Mouse (Mus musculus) right cerebral cortex, adult 2 months (tissue): ENCODE measurements at regions not wholly inside any gene's neighbourhood (a gene's known extent, or its start where the extent isn't known, plus 50 kb on each side); places are given as distances from the start of the nearest gene placed in this dataset.

ENCODE experiments used
- DNase-seq, 2 experiments: peaks; one replicate each; pipeline ENCODE4 v3.0.0; 2021 to 2022; ENCODE audit warnings: low spot score in 2 of 2

DNA sequence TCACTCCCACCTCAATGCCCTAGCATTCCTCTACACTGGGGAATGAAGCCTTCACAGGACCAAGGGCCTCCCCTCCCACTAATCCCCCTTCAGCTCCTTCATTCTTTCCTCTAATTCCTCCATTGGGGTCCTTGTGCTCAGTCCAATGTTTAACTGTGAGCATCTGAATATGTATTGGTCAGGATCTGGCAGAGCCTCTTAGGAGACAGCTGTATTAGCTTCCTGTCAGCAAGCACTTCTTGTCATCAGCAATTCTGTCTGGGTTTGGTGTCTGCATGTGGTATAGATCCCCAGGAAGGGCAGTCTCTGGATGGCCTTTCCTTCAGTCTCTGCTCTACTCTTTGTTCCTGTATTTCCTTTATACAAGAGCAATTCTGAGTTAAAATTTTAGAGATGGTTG, 426.8 kb upstream of the 2610001J05Rik start:
- DNase-seq, result no peak

DNA sequence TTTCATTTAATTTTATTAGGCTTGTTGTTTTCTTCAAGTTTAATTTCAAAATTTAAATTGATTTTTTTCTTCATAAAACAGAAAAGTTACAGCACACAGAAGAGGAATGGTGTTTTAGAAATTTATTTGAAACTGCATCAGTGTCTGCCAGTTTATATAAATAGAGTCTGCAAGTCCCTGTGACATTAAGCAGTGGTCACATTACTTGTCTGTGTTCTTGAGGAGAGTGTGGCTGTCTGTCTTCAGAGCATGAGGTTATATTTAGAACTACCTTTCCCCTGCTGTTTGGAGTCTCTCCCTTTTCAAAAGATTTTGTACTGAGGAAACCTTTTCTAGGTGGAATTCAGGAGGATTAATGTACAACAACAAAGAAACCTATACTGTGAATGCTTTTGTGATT, 426.1 kb upstream of the 2610001J05Rik start:
- no peak for DNase-seq

DNA sequence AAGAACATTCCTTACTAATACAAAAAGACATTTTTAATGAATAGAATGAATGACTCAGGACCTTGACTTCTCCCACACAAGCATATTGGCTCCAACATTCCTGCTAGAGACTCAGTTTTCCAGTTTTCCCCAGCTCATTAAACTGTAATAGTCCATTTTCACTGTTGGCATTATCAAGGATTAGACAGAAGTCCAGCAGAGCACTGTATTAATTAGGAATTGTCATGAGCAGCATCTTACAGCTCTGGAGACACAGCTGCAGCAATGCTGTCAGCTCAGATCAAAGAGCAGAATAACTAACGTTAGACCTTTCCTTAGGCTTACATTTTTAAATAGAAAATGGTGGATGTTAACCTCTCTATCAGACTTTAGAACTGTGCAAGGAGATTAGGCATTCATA, 419.5 kb upstream of the 2610001J05Rik start:
- no peak for DNase-seq

DNA sequence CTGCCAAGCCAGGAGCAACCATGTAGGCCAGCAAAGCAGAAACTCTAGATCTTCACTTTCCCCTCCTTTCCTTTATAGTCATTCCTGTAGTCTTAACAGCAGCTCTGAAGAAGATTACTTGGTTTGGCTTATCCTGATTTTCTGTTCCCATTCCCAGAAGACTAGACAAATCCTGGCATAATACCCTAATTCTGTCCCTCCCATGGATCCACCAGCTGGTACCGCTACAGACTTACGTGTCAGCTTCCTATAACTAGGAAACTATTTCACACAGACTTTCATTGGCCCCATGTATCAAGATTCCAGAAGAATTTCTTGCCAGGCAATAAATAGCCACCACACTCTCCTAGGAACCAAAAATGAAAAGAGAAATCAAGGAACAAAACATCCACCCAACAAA, 410.2 kb upstream of the 2610001J05Rik start:
- no peak for DNase-seq

DNA sequence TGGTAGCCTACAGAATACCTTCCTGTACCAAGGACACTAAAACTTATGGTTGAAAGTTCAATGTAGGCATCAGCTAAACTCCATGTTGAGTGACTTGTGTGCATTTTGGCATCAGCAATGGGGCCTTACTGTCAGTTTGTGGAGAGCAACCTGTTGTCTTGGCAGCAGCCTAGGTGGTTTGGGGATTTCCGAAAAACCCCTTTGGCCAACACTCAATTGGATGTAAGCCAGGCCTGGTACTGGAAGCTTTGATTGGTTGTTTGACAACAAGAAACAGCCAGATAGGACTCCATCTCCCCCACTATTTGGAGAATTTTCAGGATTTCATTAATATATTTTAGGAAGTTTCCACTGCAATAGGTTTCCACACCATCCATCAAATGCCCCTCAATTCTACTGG, 390.6 kb upstream of the 2610001J05Rik start:
- no peak for DNase-seq

DNA sequence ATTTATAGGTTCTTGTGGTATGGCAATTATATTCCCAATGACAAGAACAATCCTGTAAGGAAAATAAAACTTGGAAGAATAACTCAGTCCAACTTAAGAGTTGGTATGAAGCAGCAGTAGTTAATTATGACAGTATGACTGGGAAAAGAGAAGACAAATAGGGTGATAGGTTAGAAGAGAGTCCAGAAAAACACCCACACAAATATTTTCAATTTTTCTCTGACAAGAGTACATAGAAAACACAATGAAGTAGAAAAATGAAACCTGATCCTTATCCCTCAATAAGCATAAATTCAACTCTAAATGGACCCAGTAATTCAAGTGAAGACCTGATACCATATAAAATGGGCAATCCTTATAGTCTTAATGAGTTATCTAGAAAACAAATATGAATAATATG, 369.0 kb upstream of the 2610001J05Rik start:
- no peak for DNase-seq

DNA sequence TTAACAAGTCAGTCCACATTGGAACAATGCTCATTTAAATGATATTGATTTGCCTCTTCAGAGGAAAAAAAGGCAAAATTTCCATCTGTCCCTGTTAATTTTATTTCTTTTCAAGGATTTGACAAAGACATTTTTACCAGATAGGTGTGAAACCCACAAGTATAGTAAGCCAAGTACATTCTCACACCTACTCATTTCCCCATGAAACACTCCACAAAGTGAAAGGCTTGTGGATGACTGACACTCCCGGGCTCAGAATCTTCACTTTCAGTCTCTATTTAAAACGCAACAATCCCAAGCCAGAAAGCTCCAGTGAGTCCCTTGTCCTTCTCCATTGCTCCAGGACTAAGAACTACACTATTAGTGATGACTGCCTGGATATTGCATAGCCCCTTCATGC, 367.8 kb upstream of the 2610001J05Rik start:
- peak; percentile 5 to 11 for DNase-seq

DNA sequence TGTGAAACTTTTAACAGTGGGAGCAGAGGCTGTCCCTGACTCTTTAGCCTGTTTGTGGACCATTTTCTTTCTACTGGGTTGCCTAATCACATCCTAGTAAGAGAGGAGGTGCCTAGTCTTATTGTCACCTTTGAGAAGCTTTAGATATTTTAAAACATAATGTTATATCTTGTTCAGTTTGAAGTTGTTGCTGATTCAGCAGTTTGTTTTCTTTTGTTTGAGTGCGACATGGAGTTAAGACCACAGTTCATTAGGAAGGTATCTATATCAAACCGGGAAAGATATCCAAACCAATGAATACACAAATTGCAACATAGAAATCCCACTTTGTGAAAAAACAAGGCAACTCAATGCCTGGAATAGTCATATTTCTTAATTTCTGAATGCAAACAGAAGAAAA, 359.5 kb upstream of the 2610001J05Rik start:
- no peak for DNase-seq

DNA sequence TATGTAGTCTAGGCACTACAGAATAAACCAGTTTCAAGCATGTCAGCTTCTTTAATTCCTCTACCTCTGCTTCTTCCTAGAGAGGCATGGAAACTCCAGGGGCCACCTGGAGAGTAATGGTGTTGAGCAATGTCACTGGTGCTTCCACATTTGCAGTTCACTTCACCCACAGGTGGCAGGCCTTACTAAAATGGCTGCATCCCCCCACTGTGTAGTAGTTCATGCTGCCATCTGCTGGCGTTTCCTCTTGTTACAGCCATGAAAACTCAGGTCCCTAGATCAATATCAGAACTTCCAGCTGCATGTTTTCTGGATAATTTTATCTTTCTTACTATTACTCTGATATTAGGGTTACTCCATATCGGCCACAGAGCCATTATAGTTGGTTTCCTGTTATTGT, 336.2 kb upstream of the 2610001J05Rik start:
- DNase-seq, result peak; percentile 43 to 51

DNA sequence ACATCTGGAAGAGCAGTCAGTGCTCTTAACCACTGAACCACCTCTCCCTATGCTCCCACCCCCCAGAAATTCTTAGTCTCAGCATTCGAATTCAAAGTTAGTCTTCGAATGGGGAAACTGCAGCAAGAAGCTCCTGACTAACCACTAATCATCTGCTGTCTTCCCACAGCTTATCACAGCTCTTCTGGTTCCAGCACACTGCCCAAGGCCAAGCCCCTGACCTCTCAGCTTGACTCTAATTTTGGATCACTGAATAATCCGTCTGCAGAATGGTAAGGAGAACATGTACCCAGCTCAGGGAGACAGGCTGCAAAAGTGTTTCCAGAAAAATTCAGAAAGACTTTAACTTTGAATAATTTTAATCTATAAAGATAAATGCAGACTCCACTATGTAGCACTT, 325.8 kb upstream of the 2610001J05Rik start:
- DNase-seq, result no peak

DNA sequence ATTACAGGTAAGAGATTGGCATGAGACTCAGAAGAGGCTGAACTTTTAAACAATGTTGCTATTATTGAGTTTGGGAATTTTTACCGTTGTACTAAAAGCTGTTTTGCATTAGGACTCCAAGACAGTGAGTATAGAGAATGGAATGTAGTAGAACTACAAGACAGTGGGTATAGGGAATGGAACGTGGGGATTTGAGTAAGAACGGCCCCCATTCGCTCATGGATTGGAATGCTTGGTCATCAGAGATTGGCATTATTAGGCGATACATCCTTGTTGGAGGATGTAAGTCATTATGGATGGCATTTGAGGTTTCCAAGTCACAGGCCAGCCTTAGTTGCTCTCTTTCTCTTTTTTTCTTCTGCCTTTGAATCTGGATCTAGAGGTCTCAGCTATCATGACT, 324.0 kb upstream of the 2610001J05Rik start:
- no peak for DNase-seq

DNA sequence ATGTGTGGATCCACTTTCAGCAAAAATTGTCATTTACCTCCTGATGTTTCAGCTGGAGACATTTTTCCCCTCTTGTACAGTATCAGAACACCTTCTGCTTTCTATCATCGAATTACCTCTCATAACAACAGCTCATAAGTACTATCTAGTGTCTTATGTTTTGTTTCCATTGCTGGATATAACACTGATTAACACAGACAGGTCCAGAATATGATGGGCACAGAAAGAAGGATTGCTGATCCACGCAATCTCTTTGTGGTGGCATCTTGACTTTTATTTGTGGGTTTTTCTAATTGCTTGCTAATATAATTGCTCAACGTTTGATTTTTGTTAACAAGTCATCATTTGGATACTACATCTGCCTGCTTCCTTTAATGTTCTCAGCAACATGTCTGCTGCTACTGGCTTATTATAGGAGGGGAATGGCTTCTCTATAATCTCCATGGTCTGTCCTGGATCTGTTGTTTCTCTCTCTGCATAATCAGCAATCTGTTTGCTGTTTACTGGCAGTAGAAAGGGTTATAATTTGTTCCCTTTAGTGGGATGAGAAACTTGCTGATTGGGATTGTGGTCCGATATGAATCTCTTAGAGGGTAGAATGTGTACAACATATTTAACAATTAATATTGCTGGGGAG, 320.2 kb upstream of the 2610001J05Rik start:
- DNase-seq, result no peak

DNA sequence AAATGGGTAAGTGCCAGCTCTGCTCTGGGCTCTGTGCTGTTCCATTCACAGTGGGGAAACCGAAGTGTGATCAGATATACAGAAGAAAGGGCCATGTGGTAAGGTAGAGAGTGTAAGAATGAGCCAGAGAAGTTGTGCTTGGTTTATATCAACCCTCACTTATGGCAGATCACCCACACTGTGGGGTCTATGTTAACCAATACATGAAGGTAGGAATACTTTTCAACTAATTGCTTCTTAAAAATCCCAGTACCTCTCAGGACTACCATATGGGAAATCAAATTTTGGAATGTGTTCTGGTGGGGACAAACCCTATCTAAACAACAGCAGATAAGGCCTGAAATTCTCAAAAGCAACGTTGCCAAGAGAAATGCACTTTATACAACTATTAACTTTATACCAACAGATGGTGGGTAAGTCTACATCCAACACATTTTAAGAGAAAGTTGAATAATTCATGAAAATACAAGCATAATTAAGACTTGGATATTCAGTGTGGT, 314.7 kb upstream of the 2610001J05Rik start:
- peak; percentile 2 to 8 for DNase-seq

DNA sequence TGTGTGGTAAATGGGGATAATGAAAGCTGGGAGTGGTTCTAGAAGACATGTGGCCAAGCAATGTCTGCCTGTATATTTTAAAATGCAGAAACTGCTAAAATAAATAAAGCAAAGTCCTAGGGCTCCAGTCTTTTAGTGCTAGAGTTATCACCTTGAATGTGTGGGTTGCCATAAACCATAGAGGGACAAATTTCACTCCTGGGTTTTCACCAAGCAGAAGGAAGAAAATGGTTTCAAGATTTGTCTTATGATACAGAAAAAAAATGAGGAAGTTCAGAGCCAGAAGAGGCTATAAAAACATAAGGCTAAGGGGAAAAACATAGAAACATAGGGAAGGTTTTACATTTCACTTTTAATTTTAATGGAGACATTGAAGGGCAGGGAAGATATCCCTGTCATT, 276.1 kb upstream of the 2610001J05Rik start:
- no peak for DNase-seq

DNA sequence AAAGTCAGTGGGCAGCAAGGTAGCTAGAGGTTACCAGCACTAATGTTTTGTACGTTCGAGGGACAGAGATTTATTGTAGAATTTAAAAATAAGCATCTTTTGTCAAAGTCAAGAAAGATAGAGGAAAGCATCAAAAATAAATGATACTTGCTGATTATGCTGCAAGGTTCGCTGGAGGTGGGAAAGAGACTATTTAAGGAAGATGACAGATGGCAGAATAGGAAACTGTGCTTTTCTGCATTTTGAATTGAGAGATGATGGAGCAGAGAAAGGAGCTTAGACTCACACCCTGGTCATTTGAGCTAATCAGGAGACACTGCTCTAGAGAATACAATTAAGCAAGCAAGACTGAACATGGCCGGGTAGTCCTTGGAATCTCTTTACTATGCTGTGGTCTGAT, 275.1 kb upstream of the 2610001J05Rik start:
- DNase-seq, result no peak

DNA sequence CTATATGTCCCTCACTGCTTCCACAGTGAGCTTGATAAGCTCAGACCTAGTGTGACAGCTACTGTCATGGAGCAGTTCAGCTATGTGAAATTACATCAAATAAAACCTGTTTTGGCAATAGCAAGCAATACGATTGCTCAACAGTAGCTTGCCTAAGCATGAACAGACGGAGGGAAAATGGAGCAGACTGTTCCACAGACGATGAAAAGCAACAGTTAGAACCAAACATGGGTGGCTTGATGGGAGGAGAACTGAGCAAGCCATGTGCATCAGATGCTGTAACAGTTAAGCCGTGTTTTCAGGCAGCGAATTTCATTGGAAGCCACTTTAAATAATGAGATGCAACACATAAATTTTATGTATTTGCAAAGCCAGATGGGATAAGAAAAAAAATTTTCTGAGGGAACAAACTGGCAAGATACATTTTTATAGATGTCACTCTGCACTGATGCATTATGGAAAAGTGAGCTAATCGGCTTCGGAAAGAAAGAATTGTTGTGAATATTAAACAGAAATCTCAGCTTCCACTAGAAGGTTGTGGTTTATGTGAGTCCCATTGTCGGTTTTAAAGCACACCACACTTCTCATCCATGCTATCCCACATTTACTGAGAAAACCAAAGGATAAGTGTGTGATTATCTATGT, 270.9 kb upstream of the 2610001J05Rik start:
- no peak for DNase-seq

DNA sequence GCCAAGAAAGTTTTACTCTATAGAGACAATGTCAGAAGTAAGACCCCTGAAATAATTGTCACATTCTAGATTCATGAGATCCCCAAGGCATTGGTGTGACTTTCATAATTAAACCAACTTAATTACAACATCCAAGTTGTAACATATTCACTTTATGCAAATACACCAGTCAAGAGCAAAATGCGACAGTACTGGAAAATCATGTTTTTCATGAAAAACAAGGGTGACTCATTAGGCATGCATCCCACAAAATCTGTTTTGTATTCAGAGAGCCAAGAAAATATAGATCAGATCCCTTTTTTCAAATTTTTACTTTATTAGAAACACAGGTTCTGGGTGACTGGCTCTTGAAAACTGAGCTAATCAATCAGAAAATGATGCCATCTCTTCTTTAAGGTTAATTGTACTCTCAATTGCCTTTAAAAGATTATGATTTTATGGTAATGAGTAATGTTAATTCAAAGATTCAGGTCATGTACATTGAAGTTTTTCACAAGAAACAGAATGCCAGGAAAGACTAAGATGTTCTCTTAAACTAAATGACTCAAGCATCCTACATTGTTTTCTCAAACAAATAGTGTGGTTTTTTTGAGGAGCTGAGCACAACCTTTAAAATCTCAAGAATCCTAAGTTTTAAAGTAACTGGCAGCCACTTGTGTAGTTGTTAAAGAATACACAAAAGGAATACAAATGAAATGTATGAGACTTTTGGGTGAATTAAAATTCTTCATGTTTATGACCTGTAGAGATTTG, 259.2 kb upstream of the 2610001J05Rik start:
- no peak for DNase-seq

DNA sequence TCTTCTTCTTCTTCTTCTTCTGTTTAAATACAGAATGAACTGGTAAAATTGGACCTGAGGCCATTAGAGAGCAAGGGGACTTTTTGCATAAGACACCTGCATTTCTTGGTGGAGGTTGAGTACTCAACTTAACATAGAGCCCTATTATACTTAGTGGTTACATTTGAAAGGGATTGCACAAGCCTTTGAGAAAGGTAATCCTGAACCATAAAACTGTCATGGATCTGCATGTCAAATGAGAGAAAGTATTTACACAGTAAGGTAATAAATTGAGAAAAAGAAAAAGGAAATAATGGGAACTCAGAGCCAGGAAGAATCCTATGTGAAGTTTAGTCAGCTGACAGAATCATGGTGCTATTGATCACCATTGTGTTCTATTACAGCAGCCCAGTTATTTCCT, 258.1 kb upstream of the 2610001J05Rik start:
- no peak for DNase-seq

DNA sequence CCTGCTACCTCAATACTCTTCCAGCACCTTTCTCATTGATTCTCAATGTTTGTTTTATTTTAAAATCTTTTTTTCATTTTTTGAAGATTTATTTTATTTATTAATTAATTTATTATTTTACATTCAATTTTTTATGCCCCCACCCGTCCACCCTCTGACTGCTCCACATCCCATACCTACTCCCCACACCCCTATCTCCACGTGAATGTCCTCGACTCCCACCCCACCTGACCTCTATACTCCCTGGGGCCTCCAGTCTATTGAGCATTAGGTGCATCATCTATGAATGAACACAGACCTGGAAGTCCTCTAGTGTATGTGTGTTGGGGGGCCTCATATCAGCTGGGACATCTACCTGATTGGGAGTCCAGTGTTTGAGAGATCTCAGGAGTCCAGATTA, 251.0 kb upstream of the 2610001J05Rik start:
- no peak for DNase-seq

DNA sequence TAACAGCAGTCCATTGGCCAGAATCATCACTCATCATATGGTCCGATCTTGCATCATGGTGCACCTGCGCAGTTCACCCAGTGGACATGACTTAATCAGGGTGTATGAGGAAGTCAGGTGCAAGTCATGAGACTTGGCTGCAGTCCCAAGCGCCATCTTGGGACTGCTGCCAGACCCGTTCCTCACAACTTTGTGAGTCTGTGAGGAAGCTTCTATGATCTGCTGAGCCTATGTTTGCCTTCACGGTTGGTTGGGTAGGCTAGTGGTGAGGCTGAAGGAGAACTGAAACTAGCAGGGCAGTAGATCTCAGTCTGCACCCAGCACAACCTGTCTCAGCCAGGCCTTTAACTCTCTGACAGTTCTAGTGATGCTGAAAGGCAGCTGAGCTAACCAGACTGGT, 250.2 kb upstream of the 2610001J05Rik start:
- no peak for DNase-seq

DNA sequence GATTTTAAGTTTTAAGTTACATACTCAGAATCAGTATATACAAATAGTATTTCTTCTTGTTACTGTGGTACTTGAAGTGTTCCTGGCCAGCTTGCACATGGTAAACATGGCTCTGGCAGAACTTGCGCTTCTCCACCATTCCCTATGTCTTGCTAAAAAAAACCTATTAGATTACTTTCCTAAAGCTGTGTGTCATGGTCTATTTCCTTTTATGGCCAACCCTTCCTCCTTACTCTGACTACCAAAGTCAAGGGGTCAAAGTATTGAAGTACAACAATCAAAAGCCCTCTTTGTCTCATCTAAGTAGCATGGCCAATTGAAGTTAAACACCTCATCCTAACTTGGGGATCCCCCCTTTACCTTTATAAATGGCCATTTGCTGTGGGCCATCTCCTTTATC, 223.6 kb upstream of the 2610001J05Rik start:
- no peak for DNase-seq

DNA sequence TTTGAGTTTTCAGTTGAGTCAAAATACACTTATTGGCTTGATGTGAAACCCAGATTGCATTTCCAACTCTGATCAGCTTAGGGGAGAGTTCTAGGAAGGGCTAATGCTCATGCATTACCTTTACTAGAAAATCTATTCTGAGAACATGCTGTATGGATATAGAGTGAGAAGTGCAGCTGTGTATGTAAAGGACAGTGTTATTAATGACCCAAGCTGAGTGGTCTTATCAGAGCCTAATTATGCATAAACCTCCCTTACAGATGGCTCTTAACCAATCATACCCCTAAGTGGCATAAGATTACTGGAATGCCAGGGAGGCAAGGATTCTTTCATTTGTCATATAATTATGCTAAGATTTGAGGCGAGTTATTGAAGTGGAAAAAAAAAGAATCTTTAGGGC, 210.6 kb upstream of the 2610001J05Rik start:
- DNase-seq, result no peak

DNA sequence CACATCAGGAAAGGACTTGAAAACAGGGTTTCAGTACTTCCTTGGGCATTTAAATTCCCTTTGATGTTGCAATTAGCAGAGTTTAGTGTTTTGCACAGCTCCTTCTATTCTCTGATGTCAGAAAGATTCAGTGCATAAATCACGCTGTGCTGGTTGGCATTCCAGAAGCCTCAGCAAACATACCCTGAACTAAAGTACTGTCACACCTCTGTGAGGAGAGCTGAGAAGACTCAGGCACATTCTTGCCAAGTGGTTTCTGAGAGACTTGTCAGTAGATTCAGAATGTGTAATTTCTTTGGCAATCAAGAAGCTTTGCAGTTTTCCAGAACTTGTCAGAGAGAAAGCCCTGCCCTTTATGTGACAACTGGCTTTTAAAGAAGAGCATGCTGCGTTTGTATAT, 192.4 kb upstream of the 2610001J05Rik start:
- no peak for DNase-seq
